ENCODE assay signal across 9 mouse cellular contexts in the genomic region with DNA sequence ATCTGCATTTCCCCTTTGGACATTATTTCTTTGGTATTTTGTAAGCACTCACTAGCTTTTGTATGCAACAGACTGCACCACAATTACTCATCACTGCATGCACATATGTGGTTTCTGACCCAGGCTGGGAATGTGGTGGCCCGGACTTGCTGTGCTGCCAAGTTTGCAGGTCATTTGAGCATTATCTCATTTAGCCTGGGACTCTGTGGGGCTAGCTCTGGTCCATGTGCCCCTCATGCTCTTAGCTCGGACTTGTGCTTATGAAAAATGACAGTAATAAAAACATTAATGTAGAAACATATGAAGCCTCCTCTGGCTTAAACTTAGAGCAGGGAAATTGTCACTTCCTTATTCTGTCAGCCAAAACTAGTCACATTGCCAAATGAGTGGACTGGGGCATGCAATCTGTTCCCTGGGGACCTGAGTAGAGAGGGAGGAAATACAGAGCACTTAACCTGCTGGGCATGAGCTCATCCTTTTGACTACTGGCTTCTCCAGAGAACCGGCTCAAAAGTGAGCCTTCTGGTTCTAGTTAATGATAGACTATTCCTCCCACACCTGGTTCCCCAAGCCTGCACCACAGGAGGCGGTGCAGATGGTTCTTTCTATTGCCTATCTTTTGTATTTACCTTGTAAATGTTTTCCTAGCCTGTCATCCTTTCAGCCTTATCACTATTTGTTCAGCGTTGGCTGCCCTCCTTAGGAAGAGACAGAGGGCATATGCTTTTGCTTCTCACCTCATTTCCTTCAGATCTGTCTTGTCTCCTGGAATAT. TPM values are rescaled to one million over a fixed set of nuclear protein-coding genes. Genes with fewer than 3 reads are reported as not detected.
DNase-seq lines count a peak whose midpoint lies in the region; ATAC-seq and TF ChIP-seq lines count a peak whose summit lies in the region.
"Had no signal": no experiment of that assay in that cellular context is flagged by ENCODE, and none has a peak within 500 bp of the region (broad histone marks: within the 10 kb centered on the region; RNA-seq: fewer than 3 reads in every experiment).

No protein-coding gene starts in this region.

- TF ChIP-seq CTCF in bone marrow macrophage, adult 2 months (IDR thresholded peaks at IDR 0.05; ENCODE audit: low read depth, low read length) = no peak

- no peak for DNase-seq in hindbrain, embryonic 14.5 days (ENCODE audit: low spot score)
- no peak for DNase-seq in hindbrain, embryonic 10.5 days (ENCODE audit: low spot score)
- DNase-seq in spleen, adult 12 weeks (ENCODE audit: low spot score) = peak; percentile 19
- DNase-seq in right cerebral cortex, postnatal 10 days (ENCODE audit: low spot score in 2 of 2) = no peak
- DNase-seq in ovary, adult 18-20 months (ENCODE audit: low spot score) = no peak

- no peak overlapping the region for H3K4me2 ChIP-seq in hindbrain, embryonic 14.5 days (replicated peaks)
- peak overlapping the region; percentile 10 for H3K4me2 ChIP-seq in liver, embryonic 12.5 days
- H3K4me2 ChIP-seq: lung, embryonic 15.5 days had no signal

- peak; percentile 55; the same call in 1 of the 2 replicates for ATAC-seq in hindbrain, embryonic 14.5 days (ENCODE audit: low FRiP score)
- peak; percentile 87 to 88 for ATAC-seq in hematopoietic stem cell, adult 5-6 weeks (replicated peaks in 1 of 2; ENCODE audit: insufficient read depth in 1 of 2, low FRiP score in 2 of 2, low TSS enrichment in 1 of 2, low read depth in 1 of 2, poor library complexity in 2 of 2, severe bottlenecking in 2 of 2)
- ATAC-seq in liver, embryonic 12.5 days = peak; percentile 71

- H3K36me3 ChIP-seq in hindbrain, embryonic 14.5 days (replicated peaks; ENCODE audit: control insufficient read depth, insufficient read depth) = peaks cover 19% of the 10 kb centered on the region
- H3K36me3 ChIP-seq in hindbrain, embryonic 10.5 days = peaks cover 26% of the 10 kb centered on the region
- H3K36me3 ChIP-seq in liver, embryonic 12.5 days = peaks cover 33% of the 10 kb centered on the region

- no peaks in the 10 kb centered on the region for H3K27me3 ChIP-seq in hindbrain, embryonic 14.5 days (ENCODE audit: control insufficient read depth, insufficient read depth, low read length)
- H3K27me3 ChIP-seq in hindbrain, embryonic 10.5 days (ENCODE audit: insufficient read depth, poor library complexity, severe bottlenecking) = no peaks in the 10 kb centered on the region
- H3K27me3 ChIP-seq in liver, embryonic 12.5 days (replicated peaks) = no peaks in the 10 kb centered on the region
- H3K27me3 ChIP-seq: lung, embryonic 15.5 days had no signal

- no peaks in the 10 kb centered on the region for H3K9me3 ChIP-seq in hindbrain, embryonic 14.5 days (ENCODE audit: control insufficient read depth, low read length)
- no peaks in the 10 kb centered on the region for H3K9me3 ChIP-seq in hindbrain, embryonic 10.5 days
- no peaks in the 10 kb centered on the region for H3K9me3 ChIP-seq in liver, embryonic 12.5 days (replicated peaks)
- H3K9me3 ChIP-seq: lung, embryonic 15.5 days had no signal

- no peak for TF ChIP-seq POLR2A in bone marrow macrophage, adult 2 months (IDR thresholded peaks at IDR 0.05; ENCODE audit: borderline replicate concordance, low read depth, low read length)

- 59% methylated on average over 5 of the region's 5 CpGs for WGBS in hindbrain, embryonic 14.5 days
- 74% methylated on average over 5 of the region's 5 CpGs for WGBS in hindbrain, embryonic 10.5 days
- WGBS in liver, embryonic 12.5 days (ENCODE audit: insufficient replicate concordance) = 22% methylated on average over 5 of the region's 5 CpGs

- no peaks in the 10 kb centered on the region; the same call in 1 of the 2 replicates for H3K4me1 ChIP-seq in hindbrain, embryonic 14.5 days (replicated peaks; ENCODE audit: control insufficient read depth, insufficient read depth, low read length)
- no peaks in the 10 kb centered on the region for H3K4me1 ChIP-seq in hindbrain, embryonic 10.5 days (replicated peaks)
- H3K4me1 ChIP-seq in bone marrow macrophage, adult 2 months (ENCODE audit: control insufficient read depth, insufficient read depth, low read length) = peaks cover 36% of the 10 kb centered on the region
- H3K4me1 ChIP-seq in liver, embryonic 12.5 days = peaks cover 34% of the 10 kb centered on the region

- no peak overlapping the region for H3K27ac ChIP-seq in hindbrain, embryonic 14.5 days
- H3K27ac ChIP-seq in hindbrain, embryonic 10.5 days = no peak overlapping the region
- peak overlapping the region; percentile 97 for H3K27ac ChIP-seq in bone marrow macrophage, adult 2 months (ENCODE audit: insufficient read depth, low read depth, low read length)
- H3K27ac ChIP-seq in liver, embryonic 12.5 days = peak overlapping the region; percentile 51
- H3K27ac ChIP-seq: lung, embryonic 15.5 days had no signal

- H3K9ac ChIP-seq in hindbrain, embryonic 14.5 days = no peak overlapping the region
- H3K9ac ChIP-seq in liver, embryonic 12.5 days = no peak overlapping the region
- H3K9ac ChIP-seq: lung, embryonic 15.5 days had no signal

- no peak overlapping the region for H3K4me3 ChIP-seq in hindbrain, embryonic 14.5 days (replicated peaks; ENCODE audit: low read length)
- H3K4me3 ChIP-seq in hindbrain, embryonic 10.5 days = no peak overlapping the region
- peak overlapping the region; percentile 53 for H3K4me3 ChIP-seq in bone marrow macrophage, adult 2 months (ENCODE audit: insufficient read depth, low read length)
- no peak overlapping the region for H3K4me3 ChIP-seq in liver, embryonic 12.5 days
- H3K4me3 ChIP-seq: lung, embryonic 15.5 days had no signal

RNA-seq across cellular contexts. Expression of a gene that starts 12.7 kb away (rescaled TPM):
- 18.5 and 19.0 TPM in 2 replicates for polyA plus RNA-seq in hindbrain, embryonic 14.5 days (2014; fragmentation: Nextera tagmentation; extraction: Ambion mirVana)
- 19.4 and 19.7 TPM in 2 replicates for polyA plus RNA-seq in hindbrain, embryonic 10.5 days (2016; fragmentation: Nextera tagmentation; extraction: Ambion mirVana)
- polyA plus RNA-seq in bone marrow macrophage, adult 2 months (2012; ENCODE audit: insufficient read depth, insufficient read length, missing spikeins) = 13.0 and 15.8 TPM in 2 replicates
- total RNA-seq in hematopoietic stem cell, adult 5-6 weeks (2017) = 31.8 and 45.9 TPM in 2 replicates
- polyA plus RNA-seq in liver, embryonic 12.5 days (2016; fragmentation: Nextera tagmentation; extraction: Ambion mirVana) = 22.3 and 23.6 TPM in 2 replicates

RNA-seq across cellular contexts. Expression of a gene that starts 58.0 kb away (rescaled TPM):
- 19.1 and 20.0 TPM in 2 replicates for polyA plus RNA-seq in hindbrain, embryonic 14.5 days (2014; fragmentation: Nextera tagmentation; extraction: Ambion mirVana)
- polyA plus RNA-seq in hindbrain, embryonic 10.5 days (2016; fragmentation: Nextera tagmentation; extraction: Ambion mirVana) = 7.8 and 8.9 TPM in 2 replicates
- 52.3 and 54.2 TPM in 2 replicates for polyA plus RNA-seq in bone marrow macrophage, adult 2 months (2012; ENCODE audit: insufficient read depth, insufficient read length, missing spikeins)
- 109 and 128 TPM in 2 replicates for total RNA-seq in hematopoietic stem cell, adult 5-6 weeks (2017)
- polyA plus RNA-seq in liver, embryonic 12.5 days (2016; fragmentation: Nextera tagmentation; extraction: Ambion mirVana) = 9.1 and 12.1 TPM in 2 replicates

Comparison
In these comparisons a context has a peak if more than half of its experiments do, and no peak if none do; other contexts are left out.
1. H3K27ac ChIP-seq: peak in bone marrow macrophage, adult 2 months (single experiment) and liver, embryonic 12.5 days (single experiment); none in hindbrain, embryonic 14.5 days (single experiment) and hindbrain, embryonic 10.5 days (single experiment).
2. Peak in every context shown above with its lines, with median percentiles within 50 percentile points of each other: ATAC-seq.